In the genomic region with DNA sequence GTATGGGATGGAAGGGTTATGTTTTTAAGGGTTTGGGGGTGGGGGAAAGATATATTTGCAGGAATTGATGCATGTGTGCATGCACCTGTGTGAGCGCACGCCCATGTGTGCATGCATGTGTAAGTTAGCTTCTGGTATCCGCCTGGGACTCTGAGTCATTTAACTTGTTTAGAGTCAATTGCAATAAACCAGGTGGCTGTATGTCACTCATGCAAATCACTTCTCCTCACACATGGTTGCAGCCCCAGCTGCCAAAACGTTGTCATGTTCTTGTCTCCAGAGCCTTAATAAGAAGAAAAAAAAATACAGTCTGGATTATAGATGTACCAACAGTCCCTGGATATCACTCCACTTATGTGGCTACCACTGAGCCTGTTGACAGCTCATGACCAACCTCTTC, we compare ENCODE assay signal across 25 mouse cellular contexts.
A peak's percentile ranks its signal among the peaks of the same experiment; 100 is the strongest.
DNase-seq lines count a peak whose midpoint lies in the region; ATAC-seq and TF ChIP-seq lines count a peak whose summit lies in the region.
"Had no signal": no experiment of that assay in that cellular context is flagged by ENCODE, and none has a peak within 500 bp of the region (broad histone marks: within the 10 kb centered on the region; RNA-seq: fewer than 3 reads in every experiment).

No protein-coding gene starts in this region.

- peak; percentile 83 for ATAC-seq in forebrain, postnatal 0 days
- ATAC-seq: hindbrain, embryonic 16.5 days; midbrain, embryonic 13.5 days had no signal

- no peak overlapping the region for H3K4me2 ChIP-seq in forebrain, postnatal 0 days (ENCODE audit: low read depth)
- peak overlapping the region; percentile 7 for H3K4me2 ChIP-seq in myocyte (ENCODE audit: low read depth)
- H3K4me2 ChIP-seq: limb, embryonic 15.5 days; liver, embryonic 13.5 days; midbrain, embryonic 13.5 days; stomach, embryonic 15.5 days had no signal

- no peaks in the 10 kb centered on the region for H3K4me1 ChIP-seq in forebrain, postnatal 0 days (ENCODE audit: insufficient read depth)
- H3K4me1 ChIP-seq: limb, embryonic 10.5 days; limb, embryonic 15.5 days; liver, embryonic 13.5 days; midbrain, embryonic 13.5 days; stomach, embryonic 15.5 days had no signal

- H3K4me3 ChIP-seq in forebrain, postnatal 0 days (ENCODE audit: low read depth, low read length) = no peak overlapping the region
- no peak overlapping the region for H3K4me3 ChIP-seq in myocyte
- H3K4me3 ChIP-seq: heart, adult 2 months; limb, embryonic 10.5 days; limb, embryonic 15.5 days; liver, embryonic 13.5 days; midbrain, embryonic 13.5 days; stomach, embryonic 15.5 days had no signal

- WGBS in forebrain, postnatal 0 days = 54% methylated on average over 4 of the region's 4 CpGs

- DNase-seq in layer of hippocampus, adult 11-12 months (ENCODE audit: low spot score) = peak; percentile 34
- DNase-seq in layer of hippocampus, postnatal 25 days (ENCODE audit: extremely low spot score in 1 of 2, low spot score in 1 of 2) = no peak
- peak; percentile 37 for DNase-seq in MN1 (ENCODE audit: low spot score)
- DNase-seq in forebrain, postnatal 0 days = peak; percentile 70
- DNase-seq in cerebellum, adult 11-12 months = no peak
- DNase-seq in urinary bladder, postnatal 14 days (ENCODE audit: low spot score) = no peak
- DNase-seq: adrenal gland, postnatal 14 days; cerebellum, adult 8-10 months; cerebellum, postnatal 36 days; heart, adult 2 months; heart, postnatal 14 days; kidney, adult 2 months; kidney, postnatal 36 days; liver, embryonic 13.5 days; lung, adult 18-20 months; lung, postnatal 10 days; retina, postnatal 1 day; right cerebral cortex, postnatal 14 days had no signal

- no peak for TF ChIP-seq POLR2A in myocyte (IDR thresholded peaks at IDR 0.05; ENCODE audit: insufficient read length, low read depth)

- no peak overlapping the region for H3K27ac ChIP-seq in forebrain, postnatal 0 days (ENCODE audit: low read depth, low read length)
- H3K27ac ChIP-seq: heart, adult 2 months; limb, embryonic 10.5 days; limb, embryonic 15.5 days; liver, embryonic 13.5 days; macrophage; midbrain, embryonic 13.5 days; stomach, embryonic 15.5 days had no signal

- no peak for TF ChIP-seq CTCF in forebrain, postnatal 0 days (IDR thresholded peaks at IDR 0.05; ENCODE audit: low read depth)

- no peaks in the 10 kb centered on the region for H3K36me3 ChIP-seq in forebrain, postnatal 0 days (ENCODE audit: insufficient read depth)
- no peaks in the 10 kb centered on the region for H3K36me3 ChIP-seq in myocyte (ENCODE audit: control insufficient read depth, insufficient read depth)
- H3K36me3 ChIP-seq: limb, embryonic 10.5 days; limb, embryonic 15.5 days; liver, embryonic 13.5 days; midbrain, embryonic 13.5 days; stomach, embryonic 15.5 days had no signal

- no peak overlapping the region for H3K9ac ChIP-seq in forebrain, postnatal 0 days
- H3K9ac ChIP-seq: limb, embryonic 15.5 days; liver, embryonic 13.5 days; midbrain, embryonic 13.5 days; stomach, embryonic 15.5 days had no signal

- H3K9me3 ChIP-seq in forebrain, postnatal 0 days (ENCODE audit: low read length) = no peaks in the 10 kb centered on the region
- H3K9me3 ChIP-seq: limb, embryonic 10.5 days; limb, embryonic 15.5 days; liver, embryonic 13.5 days; midbrain, embryonic 13.5 days; stomach, embryonic 15.5 days had no signal

- H3ac ChIP-seq in myocyte (ENCODE audit: control insufficient read depth, insufficient read length) = no peak overlapping the region

- no peaks in the 10 kb centered on the region for H3K27me3 ChIP-seq in forebrain, postnatal 0 days (ENCODE audit: insufficient read depth, low read length)
- no peaks in the 10 kb centered on the region for H3K27me3 ChIP-seq in myocyte (ENCODE audit: control insufficient read depth, insufficient read depth, insufficient read length)
- H3K27me3 ChIP-seq: limb, embryonic 15.5 days; liver, embryonic 13.5 days; midbrain, embryonic 13.5 days; stomach, embryonic 15.5 days had no signal

- no peaks in the 10 kb centered on the region for H3K79me2 ChIP-seq in myocyte (ENCODE audit: control insufficient read depth, insufficient read depth)

TF ChIP-seq in myocyte, 11 proteins besides CTCF, POLR2A, EP300 and RAD21:
- TF ChIP-seq MAX (IDR thresholded peaks at IDR 0.05; ENCODE audit: low read depth) = no peak
- TF ChIP-seq USF1 (IDR thresholded peaks at IDR 0.05; ENCODE audit: low read depth) = no peak
- TF ChIP-seq TCF3 (IDR thresholded peaks at IDR 0.05; ENCODE audit: insufficient read length, low read depth) = no peak
- no peak for TF ChIP-seq MYOG (IDR thresholded peaks at IDR 0.05; ENCODE audit: control insufficient read depth in 1 of 3, insufficient read depth in 1 of 3, insufficient read length in 2 of 3, low read depth in 2 of 3)
- no peak for TF ChIP-seq POLR2AphosphoS2 (IDR thresholded peaks at IDR 0.05; ENCODE audit: insufficient read length, low read depth)
- TF ChIP-seq TCF12 (IDR thresholded peaks at IDR 0.05; ENCODE audit: insufficient read depth, poor library complexity, severe bottlenecking) = no peak
- TF ChIP-seq SRF (IDR thresholded peaks at IDR 0.05; ENCODE audit: control insufficient read depth, insufficient read length, low read depth) = no peak
- no peak for TF ChIP-seq CEBPB (IDR thresholded peaks at IDR 0.05; ENCODE audit: insufficient read depth, poor library complexity, severe bottlenecking)
- no peak for TF ChIP-seq REST (IDR thresholded peaks at IDR 0.05; ENCODE audit: insufficient read depth, insufficient read length)
- TF ChIP-seq E2F4 (IDR thresholded peaks at IDR 0.05; ENCODE audit: insufficient read depth) = no peak
- no peak for TF ChIP-seq MYOD1 (IDR thresholded peaks at IDR 0.05; ENCODE audit: control insufficient read depth in 1 of 3, insufficient read length in 2 of 3, low read depth in 2 of 3)

Comparison
In these comparisons a context has a peak if more than half of its experiments do, and no peak if none do; other contexts are left out.
1. DNase-seq: peak in layer of hippocampus, adult 11-12 months (single experiment), MN1 (single experiment) and forebrain, postnatal 0 days (single experiment); none in layer of hippocampus, postnatal 25 days (0 of 2), cerebellum, adult 11-12 months (single experiment) and urinary bladder, postnatal 14 days (single experiment).